ENCODE assay signal across 10 mouse cellular contexts in the genomic region with DNA sequence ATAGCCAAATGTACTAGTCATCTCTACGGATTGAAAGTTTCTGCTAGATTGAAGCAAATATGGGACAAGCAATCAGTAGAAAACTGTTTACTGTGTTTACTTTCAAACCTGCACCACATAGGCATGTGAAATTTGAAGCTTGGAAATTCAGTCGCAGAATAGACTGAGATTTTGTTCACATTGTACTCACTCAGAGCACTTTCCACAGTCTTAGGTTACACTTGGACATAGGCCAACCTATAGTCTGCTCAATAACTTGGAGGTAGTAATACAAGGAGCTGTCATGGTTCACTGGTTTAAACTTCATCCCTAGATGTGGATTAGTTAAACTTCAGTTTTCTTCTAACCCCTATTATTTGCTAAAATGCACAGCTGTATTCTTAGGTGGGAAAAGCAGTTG. TPM values are rescaled to one million over a fixed set of nuclear protein-coding genes. Genes with fewer than 3 reads are reported as not detected.
DNase-seq lines count a peak whose midpoint lies in the region; ATAC-seq and TF ChIP-seq lines count a peak whose summit lies in the region.
"Had no signal": no experiment of that assay in that cellular context is flagged by ENCODE, and none has a peak within 500 bp of the region (broad histone marks: within the 10 kb centered on the region; RNA-seq: fewer than 3 reads in every experiment).

No protein-coding gene starts in this region.

- H3K4me3 ChIP-seq in gastrocnemius, adult 2 months: peak overlapping the region; percentile 90; the same call in 1 of the 2 replicates
- peak overlapping the region; percentile 94; the same call in 1 of the 2 replicates for H3K4me3 ChIP-seq in left cerebral cortex, adult 2 months
- H3K4me3 ChIP-seq in forebrain, embryonic 13.5 days: peak overlapping the region; percentile 77; the same call in 1 of the 2 replicates
- no peak overlapping the region; the same call in 1 of the 2 replicates for H3K4me3 ChIP-seq in midbrain, postnatal 0 days (ENCODE audit: low read depth, low read length)

- peak overlapping the region; percentile 85; the same call in 1 of the 2 replicates for H3K27ac ChIP-seq in gastrocnemius, adult 2 months
- H3K27ac ChIP-seq in left cerebral cortex, adult 2 months: no peak overlapping the region
- H3K27ac ChIP-seq in forebrain, embryonic 13.5 days: no peak overlapping the region
- no peak overlapping the region for H3K27ac ChIP-seq in midbrain, postnatal 0 days (ENCODE audit: low read depth, low read length)

- no peak for TF ChIP-seq CTCF in gastrocnemius, adult 2 months (IDR thresholded peaks at IDR 0.05)
- no peak for TF ChIP-seq CTCF in left cerebral cortex, adult 2 months (IDR thresholded peaks at IDR 0.05)
- no peak for TF ChIP-seq CTCF in midbrain, postnatal 0 days (IDR thresholded peaks at IDR 0.05)

- ATAC-seq in forebrain, embryonic 13.5 days: no peak
- no peak for ATAC-seq in midbrain, postnatal 0 days (ENCODE audit: low FRiP score)

- H3K4me1 ChIP-seq in forebrain, embryonic 13.5 days: peaks cover 14% of the 10 kb centered on the region
- H3K4me1 ChIP-seq in midbrain, postnatal 0 days (ENCODE audit: insufficient read depth, low read length): 0 out of 2 replicates have a peak, but pooled peaks cover 8% of the 10 kb centered on the region
- H3K4me1 ChIP-seq: heart, embryonic 12.5 days had no signal

- H3K27me3 ChIP-seq in forebrain, embryonic 13.5 days: no peaks in the 10 kb centered on the region
- no peaks in the 10 kb centered on the region for H3K27me3 ChIP-seq in midbrain, postnatal 0 days (ENCODE audit: insufficient read depth, low read length)
- H3K27me3 ChIP-seq: heart, embryonic 12.5 days had no signal

- 57% methylated on average over 2 of the region's 2 CpGs for WGBS in forebrain, embryonic 13.5 days
- WGBS in midbrain, postnatal 0 days: 49% methylated on average over 2 of the region's 2 CpGs

- DNase-seq in gastrocnemius, adult 2 months: no peak
- DNase-seq in gastrocnemius, postnatal 36 days: no peak
- no peak for DNase-seq in left cerebral cortex, adult 2 months (ENCODE audit: extremely low spot score in 1 of 2, low spot score in 2 of 2)
- DNase-seq in left cerebral cortex, adult 18-20 months (ENCODE audit: low spot score in 2 of 2): no peak
- DNase-seq in midbrain, postnatal 0 days (ENCODE audit: low spot score): no peak
- DNase-seq in frontal cortex, postnatal 14 days (ENCODE audit: low spot score in 2 of 2): no peak
- no peak for DNase-seq in cerebellum, adult 8-10 months
- DNase-seq: adrenal gland, adult 2 months had no signal

- H3K36me3 ChIP-seq in forebrain, embryonic 13.5 days (ENCODE audit: poor library complexity, severe bottlenecking): no peaks in the 10 kb centered on the region
- H3K36me3 ChIP-seq in midbrain, postnatal 0 days (ENCODE audit: insufficient read depth, low read length): no peaks in the 10 kb centered on the region
- H3K36me3 ChIP-seq: heart, embryonic 12.5 days had no signal

- H3K9me3 ChIP-seq in forebrain, embryonic 13.5 days (replicated peaks): no peaks in the 10 kb centered on the region
- H3K9me3 ChIP-seq in midbrain, postnatal 0 days (ENCODE audit: low read length): no peaks in the 10 kb centered on the region
- H3K9me3 ChIP-seq: heart, embryonic 12.5 days had no signal

- no peak overlapping the region for H3K9ac ChIP-seq in forebrain, embryonic 13.5 days
- no peak overlapping the region for H3K9ac ChIP-seq in midbrain, postnatal 0 days (replicated peaks; ENCODE audit: low read length, poor library complexity, severe bottlenecking)

- intact Hi-C loops in gastrocnemius, adult 2 months (cut with DNase I): no loop called here
- intact Hi-C loops in gastrocnemius, postnatal 36 days (cut with DNase I): no loop called here
- intact Hi-C loops in left cerebral cortex, adult 2 months (cut with DNase I): loop anchor here (10.0 kb wide), 1 partner anchor 589 kb away; no protein-coding TSS in a partner anchor

- H3K4me2 ChIP-seq in forebrain, embryonic 13.5 days: peak overlapping the region; percentile 80; the same call in 1 of the 2 replicates
- 0 out of 2 replicates have a peak overlapping the region, but pooled peaks have one; percentile 57 for H3K4me2 ChIP-seq in midbrain, postnatal 0 days (ENCODE audit: low read depth, low read length, poor library complexity, severe bottlenecking)

RNA-seq across cellular contexts. Expression of gene Dsel, which starts 0.7 kb away (rescaled TPM):
- total RNA-seq in gastrocnemius, adult 2 months (2021): 1 to 10 TPM; 1.9 to 3.3 TPM
- 1 to 10 TPM; 3.0 to 3.4 TPM for total RNA-seq in gastrocnemius, postnatal 36 days (2021)
- total RNA-seq in left cerebral cortex, adult 2 months (2021): 10 to 100 TPM; 24.4 to 28.9 TPM
- total RNA-seq in left cerebral cortex, adult 18-20 months (2021): 10 to 100 TPM; 22.9 to 23.3 TPM
- 5.8 and 7.5 TPM in 2 replicates for polyA plus RNA-seq in forebrain, embryonic 13.5 days (2015; fragmentation: Nextera tagmentation; extraction: Ambion mirVana)
- total RNA-seq in midbrain, postnatal 0 days (2014; rRNA removed): 22.1 and 28.9 TPM in 2 replicates
- 6.3 and 9.3 TPM in 2 replicates for polyA plus RNA-seq in midbrain, postnatal 0 days (2015; fragmentation: Nextera tagmentation; extraction: Ambion mirVana)
